Mouse (Mus musculus) hindbrain, embryonic 16.5 days (tissue): ENCODE measurements at regions not wholly inside any gene's neighbourhood (a gene's known extent, or its start where the extent isn't known, plus 50 kb on each side); places are given as distances from the start of the nearest gene placed in this dataset.
"Not testable (repeated sequence)": the region's sequence is repeated elsewhere in the genome, so short reads cannot be mapped to it uniquely, and the experiment has no call there.

ENCODE experiments used
- ATAC-seq: fragments of 200-750 bp; cut with Nextera tagmentation; 2 replicates; pipeline ENCODE4 v1.8.0; 2017; ENCODE audit warnings: moderate TSS enrichment, moderate library complexity
- H3K27ac ChIP-seq: fragments of 300-500 bp; sonication (generic); 2 replicates; pipeline ENCODE4 v1.5.1; 2014; ENCODE audit warnings: low read depth, mild to moderate bottlenecking, control low read depth, low read length, moderate library complexity
- H3K27me3 ChIP-seq: fragments of 300-500 bp; sonication (generic); replicated peaks from 2 replicates; pipeline ENCODE4 v1.6.1; 2014; ENCODE audit warnings: low read length; ENCODE audit not compliant: control insufficient read depth, insufficient read depth
- H3K36me3 ChIP-seq: fragments of 300-500 bp; sonication (generic); 2 replicates; pipeline ENCODE4 v1.6.1; 2014; ENCODE audit warnings: mild to moderate bottlenecking, low read length, moderate library complexity, mixed read lengths; ENCODE audit not compliant: control insufficient read depth, insufficient read depth
- H3K4me1 ChIP-seq: fragments of 300-500 bp; sonication (generic); 2 replicates; pipeline ENCODE4 v1.6.1; 2014; ENCODE audit warnings: low read depth, low read length; ENCODE audit not compliant: control insufficient read depth, insufficient read depth
- H3K4me2 ChIP-seq: fragments of 300-500 bp; sonication (generic); 2 replicates; pipeline ENCODE4 v1.6.1; 2014; ENCODE audit warnings: mild to moderate bottlenecking, low read length, control low read depth, moderate library complexity
- H3K4me3 ChIP-seq: fragments of 300-500 bp; sonication (generic); 2 replicates; pipeline ENCODE4 v1.5.1; 2014; ENCODE audit warnings: mild to moderate bottlenecking, low read length, control low read depth, moderate library complexity
- H3K9ac ChIP-seq: fragments of 300-500 bp; sonication (generic); 2 replicates; pipeline ENCODE4 v1.6.1; 2014; ENCODE audit warnings: low read depth, mild to moderate bottlenecking, control low read depth, low read length, moderate library complexity
- H3K9me3 ChIP-seq: fragments of 300-500 bp; sonication (generic); 2 replicates; pipeline ENCODE4 v1.6.1; 2014; ENCODE audit warnings: mild to moderate bottlenecking, low read length, moderate library complexity; ENCODE audit not compliant: control insufficient read depth
- WGBS: fragments of 180-500 bp; shearing (Covaris S2); extraction: QIAGEN DNeasy Blood & Tissue Kit; methylation state at CpG from one replicate; pipeline ENCODE4 v1.1.7; 2014; 5-methylcytosine and 5-hydroxymethylcytosine counted together

DNA sequence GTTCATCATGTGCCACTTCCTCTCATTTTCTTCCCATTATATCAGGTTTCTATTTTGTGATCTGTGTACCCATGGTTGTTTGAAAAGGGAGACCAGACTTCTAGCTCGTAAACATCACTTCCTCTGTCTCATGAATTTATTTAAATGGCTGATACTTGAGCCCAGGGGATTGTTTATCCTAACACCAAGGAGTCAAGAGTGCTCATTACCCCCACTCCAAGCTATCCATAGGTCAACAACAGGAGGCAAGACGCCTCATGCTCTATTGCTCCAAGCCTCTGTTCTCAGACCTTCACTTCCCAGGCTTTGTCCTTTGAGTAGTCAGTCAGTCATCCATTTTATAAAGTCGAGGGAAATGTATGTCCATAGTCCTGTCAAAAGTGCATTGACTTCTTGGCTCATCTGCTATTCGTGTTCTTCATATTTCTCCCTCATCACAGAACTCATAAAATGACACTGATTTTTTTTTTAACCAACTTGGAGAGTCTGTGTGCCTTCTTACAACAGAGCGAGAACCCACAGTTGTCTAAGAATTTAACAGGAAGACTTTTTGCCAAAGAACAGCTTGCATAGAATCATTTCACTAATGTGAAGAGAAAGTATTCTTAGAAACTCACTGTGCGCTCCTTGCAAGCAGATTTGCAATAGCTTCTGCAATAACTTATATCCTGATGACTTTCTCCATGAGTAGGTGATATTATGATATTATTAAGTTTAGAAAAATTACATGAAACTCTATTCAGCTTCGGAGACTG lies 231.8 kb downstream of the Bmp2 start:
- Histone ChIP-seq H3K36me3 (no peaks in the 10 kb centered on the region), H3K27me3 (no peaks in the 10 kb centered on the region), H3K4me3 (no peak overlapping the region), H3K4me1 (no peaks in the 10 kb centered on the region), H3K9me3 (no peaks in the 10 kb centered on the region), H3K4me2 (no peak overlapping the region), H3K9ac (no peak overlapping the region), H3K27ac (no peak overlapping the region)
- WGBS, result 77% methylated on average over 7 of the region's 7 CpGs
- no peak for ATAC-seq

DNA sequence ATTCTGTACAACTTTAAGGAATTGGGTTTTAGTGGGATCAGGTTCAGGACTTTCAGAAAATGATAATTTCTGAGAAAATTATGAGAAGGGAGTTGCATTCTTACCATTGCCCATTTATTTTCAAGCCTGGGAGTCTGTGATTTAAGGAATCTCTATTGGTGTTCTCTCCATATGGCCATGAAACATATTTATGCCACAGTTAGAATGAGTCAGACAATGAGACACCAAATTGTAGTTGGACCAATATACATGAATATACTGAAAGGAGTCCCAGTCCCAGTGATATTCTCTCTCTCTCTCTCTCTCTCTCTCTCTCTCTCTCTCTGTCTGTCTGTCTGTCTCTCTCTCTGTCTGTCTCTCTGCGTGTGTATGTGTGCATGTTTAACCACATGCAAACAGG lies 239.1 kb downstream of the Bmp2 start:
- H3K36me3 ChIP-seq, result no peaks in the 10 kb centered on the region
- no peak for ATAC-seq
- no peak overlapping the region for H3K4me2 ChIP-seq
- no peak overlapping the region for H3K9ac ChIP-seq
- H3K4me3 ChIP-seq, result no peak overlapping the region
- 69% methylated on average over 1 of the region's 1 CpGs for WGBS
- no peaks in the 10 kb centered on the region for H3K27me3 ChIP-seq
- H3K27ac ChIP-seq, result no peak overlapping the region
- H3K9me3 ChIP-seq, result no peaks in the 10 kb centered on the region
- no peaks in the 10 kb centered on the region for H3K4me1 ChIP-seq

- WGBS, result 40% methylated on average over 2 of the region's 2 CpGs
- Histone ChIP-seq H3K4me2 (no peak overlapping the region), H3K27ac (no peak overlapping the region), H3K9ac (no peak overlapping the region), H3K36me3 (no peaks in the 10 kb centered on the region), H3K4me1 (no peaks in the 10 kb centered on the region), H3K9me3 (no peaks in the 10 kb centered on the region), H3K4me3 (no peak overlapping the region), H3K27me3 (no peaks in the 10 kb centered on the region)
- no peak for ATAC-seq
These were observed 241.3 kb downstream of the Bmp2 start for GRCm38 (mm10) chr2:133793293-133793692.

- no peaks in the 10 kb centered on the region for H3K4me1 ChIP-seq
- H3K36me3 ChIP-seq, result no peaks in the 10 kb centered on the region
- 39% methylated on average over 3 of the region's 3 CpGs for WGBS
- H3K9me3 ChIP-seq, result no peaks in the 10 kb centered on the region
- no peak overlapping the region for H3K4me2 ChIP-seq
- no peak overlapping the region for H3K27ac ChIP-seq
- no peak overlapping the region for H3K4me3 ChIP-seq
- no peaks in the 10 kb centered on the region for H3K27me3 ChIP-seq
- no peak for ATAC-seq
- no peak overlapping the region for H3K9ac ChIP-seq
These were observed 250.7 kb downstream of the Bmp2 start for GRCm38 (mm10) chr2:133802666-133803065.

GRCm38 (mm10) chr2:133821418-133821817 lies 269.5 kb downstream of the Bmp2 start:
- no peak for ATAC-seq

DNA sequence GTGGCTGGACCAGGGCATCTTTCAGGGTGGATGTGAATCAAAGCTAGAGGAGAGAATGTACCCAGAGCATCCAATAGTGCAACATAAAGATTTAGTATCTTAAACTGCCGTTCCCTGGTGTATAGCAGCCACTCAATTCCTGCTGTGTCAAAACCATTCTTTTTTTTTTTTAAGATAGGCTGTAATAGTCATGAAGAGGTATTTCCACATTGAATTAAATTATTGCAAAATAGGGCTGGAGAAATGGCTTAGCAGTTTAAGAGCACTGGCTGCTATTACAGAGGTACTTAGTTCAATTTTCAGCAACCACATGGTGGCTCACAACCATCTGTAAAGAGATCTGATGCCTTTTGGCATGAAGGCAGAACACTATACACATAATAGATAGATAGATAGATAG lies 277.4 kb downstream of the Bmp2 start:
- H3K27ac ChIP-seq, result no peak overlapping the region
- WGBS, result 89% methylated on average over 1 of the region's 1 CpGs
- H3K9ac ChIP-seq, result no peak overlapping the region
- H3K36me3 ChIP-seq, result no peaks in the 10 kb centered on the region
- H3K27me3 ChIP-seq, result no peaks in the 10 kb centered on the region
- no peaks in the 10 kb centered on the region for H3K4me1 ChIP-seq
- H3K9me3 ChIP-seq, result no peaks in the 10 kb centered on the region
- no peak overlapping the region for H3K4me2 ChIP-seq
- no peak for ATAC-seq
- H3K4me3 ChIP-seq, result no peak overlapping the region

More at GRCm38 (mm10) chr2:133821418-133821817, 269.5 kb downstream of the Bmp2 start:
- no peak overlapping the region for H3K4me2 ChIP-seq
- 89% methylated on average over 4 of the region's 4 CpGs for WGBS
- H3K27ac ChIP-seq, result no peak overlapping the region
- H3K4me3 ChIP-seq, result no peak overlapping the region
- no peaks in the 10 kb centered on the region for H3K27me3 ChIP-seq
- no peak overlapping the region for H3K9ac ChIP-seq
- H3K9me3 ChIP-seq, result no peaks in the 10 kb centered on the region
- no peaks in the 10 kb centered on the region for H3K36me3 ChIP-seq
- H3K4me1 ChIP-seq, result no peaks in the 10 kb centered on the region

DNA sequence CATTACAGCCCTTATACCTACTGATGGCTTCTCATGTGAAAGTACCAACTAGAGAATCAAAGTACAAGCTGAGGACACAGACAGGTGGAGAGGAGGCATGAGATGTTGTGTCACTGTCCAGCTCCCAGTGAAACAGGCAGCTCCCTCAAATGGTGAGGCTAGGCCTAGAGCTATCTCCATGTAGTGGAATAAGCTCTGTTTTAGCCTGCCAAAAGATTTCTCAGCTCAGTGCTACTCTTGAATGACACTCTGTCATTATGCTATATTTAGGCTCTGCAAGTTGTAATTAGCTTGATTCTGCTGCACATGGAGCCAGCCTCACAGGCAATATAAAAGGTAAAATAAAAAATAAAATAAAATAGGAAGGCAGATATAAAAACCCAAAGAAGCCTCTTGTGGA lies 298.5 kb downstream of the Bmp2 start:
- Histone ChIP-seq H3K4me2 (no peak overlapping the region), H3K36me3 (no peaks in the 10 kb centered on the region), H3K27ac (no peak overlapping the region), H3K27me3 (no peaks in the 10 kb centered on the region), H3K9me3 (no peaks in the 10 kb centered on the region), H3K9ac (no peak overlapping the region), H3K4me1 (no peaks in the 10 kb centered on the region), H3K4me3 (no peak overlapping the region)
- ATAC-seq, result no peak

DNA sequence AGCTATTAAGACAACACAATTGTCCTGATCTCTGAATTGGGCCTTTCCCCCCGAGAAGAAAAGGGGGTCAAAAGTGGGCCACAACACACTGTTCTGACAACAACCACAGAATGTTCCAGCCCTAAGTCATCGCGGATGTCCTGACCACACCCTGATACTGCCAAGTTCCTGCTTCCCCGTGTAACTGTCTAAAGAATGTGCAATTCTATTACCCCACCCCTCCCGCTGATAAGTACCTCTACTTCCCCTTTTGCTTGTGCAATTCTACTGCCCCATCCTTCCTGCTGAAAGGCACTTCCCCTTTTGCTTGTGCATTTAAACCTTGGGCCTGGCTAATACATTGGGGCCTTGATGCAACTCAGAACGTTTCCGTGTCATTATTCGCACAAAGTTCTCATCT lies 323.0 kb downstream of the Bmp2 start:
- WGBS, result 92% methylated on average over 8 of the region's 8 CpGs

DNA sequence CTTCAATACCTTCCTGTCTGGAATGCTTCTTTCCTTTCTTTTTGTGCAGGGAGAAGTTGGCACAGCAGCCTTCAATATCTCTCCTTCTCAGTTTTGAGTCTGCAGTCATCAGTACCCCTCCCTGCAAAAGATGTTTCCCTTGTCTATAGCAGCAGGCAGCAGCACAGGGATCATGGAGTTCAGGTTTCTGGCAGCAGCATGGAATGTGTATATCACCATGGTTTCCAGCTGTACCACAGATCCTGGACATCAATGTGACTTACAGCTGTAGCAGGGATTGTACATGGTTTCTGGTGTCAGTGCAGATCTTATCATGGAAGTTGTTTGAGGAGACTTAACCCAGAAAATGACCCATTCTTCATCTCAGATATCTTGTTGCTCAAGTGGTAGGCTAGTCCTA lies 331.7 kb downstream of the Bmp2 start:
- H3K4me2 ChIP-seq, result no peak overlapping the region
- H3K4me1 ChIP-seq, result no peaks in the 10 kb centered on the region
- no peak overlapping the region for H3K9ac ChIP-seq
- H3K27me3 ChIP-seq, result no peaks in the 10 kb centered on the region
- no peak overlapping the region for H3K4me3 ChIP-seq
- H3K27ac ChIP-seq, result no peak overlapping the region
- H3K9me3 ChIP-seq, result no peaks in the 10 kb centered on the region
- no peak for ATAC-seq
- H3K36me3 ChIP-seq, result no peaks in the 10 kb centered on the region

More for the DNA sequence above, 323.0 kb downstream of the Bmp2 start:
- not testable (repeated sequence) for H3K4me2 ChIP-seq, ATAC-seq, H3K27me3 ChIP-seq, H3K27ac ChIP-seq, H3K4me3 ChIP-seq, H3K4me1 ChIP-seq, H3K9me3 ChIP-seq, H3K36me3 ChIP-seq, H3K9ac ChIP-seq

GRCm38 (mm10) chr2:133906269-133906668 lies 354.3 kb downstream of the Bmp2 start:
- Histone ChIP-seq H3K4me1 (no peaks in the 10 kb centered on the region), H3K27me3 (no peaks in the 10 kb centered on the region), H3K4me3 (no peak overlapping the region), H3K36me3 (no peaks in the 10 kb centered on the region), H3K4me2 (no peak overlapping the region), H3K9me3 (no peaks in the 10 kb centered on the region), H3K27ac (no peak overlapping the region), H3K9ac (no peak overlapping the region)
- WGBS, result 79% methylated on average over 6 of the region's 6 CpGs
- no peak for ATAC-seq
